Mouse (Mus musculus) lung, adult 2 months (tissue): ENCODE data around the gene Icam2.

Source experiments
- CTCF ChIP-seq: fragments of 200-500 bp; IDR thresholded peaks from 2 replicates; pipeline ENCODE4 v1.5.1; 2011; ENCODE audit warnings: mild to moderate bottlenecking, low read length, control low read depth; ENCODE audit not compliant: insufficient read depth
- POLR2A ChIP-seq: fragments of 200-500 bp; IDR thresholded peaks from 2 replicates; pipeline ENCODE4 v1.6.1; 2011; ENCODE audit warnings: low read depth, mild to moderate bottlenecking, control low read depth, low read length, borderline replicate concordance; ENCODE audit errors: extremely low read depth

DNA sequence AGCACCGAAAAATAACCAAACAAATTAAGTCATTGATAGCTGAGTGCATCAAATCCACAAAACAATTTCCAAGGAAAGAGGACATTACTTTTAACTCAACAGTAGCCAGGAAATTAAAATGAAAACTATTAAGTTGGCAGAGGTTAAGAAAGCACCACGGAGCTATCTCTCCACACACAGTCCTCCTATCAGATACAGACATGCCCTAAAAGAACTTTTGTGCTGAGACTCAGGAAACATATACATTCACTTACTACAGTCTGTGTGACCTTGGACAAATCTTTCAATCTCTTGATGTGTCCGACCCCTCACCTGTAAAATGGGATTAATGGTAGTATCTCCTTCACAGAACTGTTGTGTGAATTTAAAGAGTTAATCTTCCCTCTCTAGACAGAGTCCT lies 1.5 kb downstream of the Icam2 start:
- TF ChIP-seq CTCF (no peak), POLR2A (no peak)
